Mouse (Mus musculus): Measurements from ENCODE around the gene Rffl.
A peak's percentile ranks its signal among the peaks of the same experiment; 100 is the strongest.
"Not testable (repeated sequence)": the region's sequence is repeated elsewhere in the genome, so short reads cannot be mapped to it uniquely, and the experiment has no call there.

Gene Rffl

GRCm38 (mm10) chr11:82845415-82846078 is 25.5 kb downstream of the Rffl start:
- no peak for DNase-seq (ENCODE audit: low read depth, low spot score)

- DNase-seq (ENCODE audit: low read depth, low spot score): no peak
Measured at GRCm38 (mm10) chr11:82844771-82845414, 26.1 kb downstream of the Rffl start.

GRCm38 (mm10) chr11:82838511-82838910 is 32.5 kb downstream of the Rffl start:
- DNase-seq (ENCODE audit: low read depth, low spot score): no peak

GRCm38 (mm10) chr11:82837848-82838247 is 33.2 kb downstream of the Rffl start:
- DNase-seq (ENCODE audit: low read depth, low spot score): no peak

GRCm38 (mm10) chr11:82837192-82837591 is 33.8 kb downstream of the Rffl start:
- DNase-seq (ENCODE audit: low read depth, low spot score): no peak

- no peak for DNase-seq (ENCODE audit: low read depth, low spot score)
Measured at GRCm38 (mm10) chr11:82835616-82836432, 35.2 kb downstream of the Rffl start.

- not testable (repeated sequence) for DNase-seq (ENCODE audit: low read depth, low spot score)
Measured at GRCm38 (mm10) chr11:82834359-82834758, 36.7 kb downstream of the Rffl start.

GRCm38 (mm10) chr11:82833929-82834328 is 37.1 kb downstream of the Rffl start:
- no peak for DNase-seq (ENCODE audit: low read depth, low spot score)

GRCm38 (mm10) chr11:82832402-82832801 is 38.6 kb downstream of the Rffl start:
- DNase-seq (ENCODE audit: low read depth, low spot score): not testable (repeated sequence)

GRCm38 (mm10) chr11:82831008-82831893 is 39.8 kb downstream of the Rffl start:
- DNase-seq (ENCODE audit: low read depth, low spot score): no peak

- DNase-seq (ENCODE audit: low read depth, low spot score): no peak
Measured at GRCm38 (mm10) chr11:82826818-82827217, 44.2 kb downstream of the Rffl start.

GRCm38 (mm10) chr11:82820788-82821456 is 50.1 kb downstream of the Rffl start:
- DNase-seq (ENCODE audit: low read depth, low spot score): no peak

- peak; percentile 68 for DNase-seq (ENCODE audit: low read depth, low spot score)
Measured at GRCm38 (mm10) chr11:82819350-82819749, 51.7 kb downstream of the Rffl start.

GRCm38 (mm10) chr11:82808485-82808884 is 62.5 kb downstream of the Rffl start:
- DNase-seq (ENCODE audit: low read depth, low spot score): no peak

- DNase-seq (ENCODE audit: low read depth, low spot score): no peak
Measured at GRCm38 (mm10) chr11:82807370-82807769, 63.6 kb downstream of the Rffl start.

- no peak for DNase-seq (ENCODE audit: low read depth, low spot score)
Measured at GRCm38 (mm10) chr11:82806656-82807055, 64.4 kb downstream of the Rffl start.

- no peak for DNase-seq (ENCODE audit: low read depth, low spot score)
Measured at GRCm38 (mm10) chr11:82783453-82783852, 87.6 kb downstream of the Rffl start.

GRCm38 (mm10) chr11:82782197-82782596 is 88.8 kb downstream of the Rffl start:
- no peak for DNase-seq (ENCODE audit: low read depth, low spot score)

- peak; percentile 92 for DNase-seq (ENCODE audit: low read depth, low spot score)
Measured at GRCm38 (mm10) chr11:82780983-82781903, 89.8 kb downstream of the Rffl start, which contains the start of gene Lig3. Gene Lig3 (plus strand): TSS chr11:82781108.

GRCm38 (mm10) chr11:82780134-82780533 is 90.9 kb downstream of the Rffl start:
- DNase-seq (ENCODE audit: low read depth, low spot score): no peak

Measured in WW6 (cell line).